Mouse (Mus musculus): ENCODE results near the gene Mindy3.

GRCm38 (mm10) chr2:12438181-12438580 is 18.9 kb upstream of the Mindy3 start:
- TF ChIP-seq CTCF (IDR thresholded peaks at IDR 0.05; ENCODE audit: low read depth) = peak; percentile 48
- TF ChIP-seq EP300 (IDR thresholded peaks at IDR 0.05; ENCODE audit: low read depth) = no peak
